Mouse (Mus musculus) erythroblast, embryonic 14.5 days (primary cell): ENCODE results near the gene Arl6ip1.

Experiments
- GATA1 ChIP-seq: IDR thresholded peaks from 2 replicates; pipeline ENCODE4 v1.6.1; 2012; ENCODE audit warnings: low read length, inconsistent platforms, mixed read lengths
- TAL1 ChIP-seq: IDR thresholded peaks from 3 replicates; pipeline ENCODE4 v1.6.1; 2012; ENCODE audit warnings: low read length, inconsistent platforms, mixed read lengths

GRCm38 (mm10) chr7:118115877-118116568 lies 13.4 kb downstream of the Arl6ip1 start, which contains the start of gene Rps15a:
- TF ChIP-seq TAL1: no peak
- TF ChIP-seq GATA1: no peak
